ENCODE assay signal across 7 mouse cellular contexts in genomic region chr17:31636277-31636941, GRCm38 (mm10). TPM values are rescaled to one million over a fixed set of nuclear protein-coding genes. Genes with fewer than 3 reads are reported as not detected.
DNase-seq lines count a peak whose midpoint lies in the region; ATAC-seq and TF ChIP-seq lines count a peak whose summit lies in the region.

No protein-coding gene starts in this region.

- peak overlapping the region; percentile 45; the same call in 1 of the 2 replicates for H3K9ac ChIP-seq in lung, embryonic 15.5 days
- peak overlapping the region; percentile 57 for H3K9ac ChIP-seq in limb, embryonic 12.5 days (replicated peaks)

- no peak for TF ChIP-seq CTCF in small intestine, adult 2 months (IDR thresholded peaks at IDR 0.05; ENCODE audit: extremely low read depth, insufficient read length, insufficient replicate concordance, low read depth, low read length)

- WGBS in lung, embryonic 15.5 days, result 3% methylated on average over 45 of the region's 45 CpGs
- WGBS in forebrain, embryonic 10.5 days, result 4% methylated on average over 45 of the region's 45 CpGs
- 4% methylated on average over 45 of the region's 45 CpGs for WGBS in limb, embryonic 12.5 days
- 9% methylated on average over 45 of the region's 45 CpGs for WGBS in small intestine, adult 2 months

- peak; percentile 27; the same call in 1 of the 2 replicates for ATAC-seq in lung, embryonic 15.5 days (ENCODE audit: borderline replicate concordance, extremely low read depth, low FRiP score, low TSS enrichment)
- ATAC-seq in limb, embryonic 12.5 days (ENCODE audit: insufficient number of reproducible peaks, insufficient read depth, low FRiP score, low TSS enrichment, low read depth), result peak; percentile 35; the same call in 1 of the 2 replicates

- peak overlapping the region; percentile 51 for H3K4me3 ChIP-seq in lung, embryonic 15.5 days
- peak overlapping the region; percentile 63 for H3K4me3 ChIP-seq in forebrain, embryonic 10.5 days
- H3K4me3 ChIP-seq in limb, embryonic 12.5 days (replicated peaks), result peak overlapping the region; percentile 55
- H3K4me3 ChIP-seq in small intestine, adult 2 months (ENCODE audit: low read depth, low read length), result peak overlapping the region; percentile 59

- H3K4me2 ChIP-seq in lung, embryonic 15.5 days, result peak overlapping the region; percentile 99
- H3K4me2 ChIP-seq in limb, embryonic 12.5 days, result peak overlapping the region; percentile 96

- H3K27me3 ChIP-seq in lung, embryonic 15.5 days, result peaks cover 14% of the 10 kb centered on the region
- peaks cover 37% of the 10 kb centered on the region for H3K27me3 ChIP-seq in forebrain, embryonic 10.5 days (ENCODE audit: poor library complexity, severe bottlenecking)
- H3K27me3 ChIP-seq in limb, embryonic 12.5 days, result peaks cover 41% of the 10 kb centered on the region
- H3K27me3 ChIP-seq in small intestine, adult 2 months (ENCODE audit: control insufficient read depth, insufficient read depth, low read length), result peaks cover 11% of the 10 kb centered on the region

- H3K36me3 ChIP-seq in lung, embryonic 15.5 days, result no peaks in the 10 kb centered on the region
- H3K36me3 ChIP-seq in forebrain, embryonic 10.5 days (replicated peaks), result no peaks in the 10 kb centered on the region
- no peaks in the 10 kb centered on the region for H3K36me3 ChIP-seq in limb, embryonic 12.5 days
- no peaks in the 10 kb centered on the region for H3K36me3 ChIP-seq in small intestine, adult 2 months (ENCODE audit: control insufficient read depth, insufficient read depth, low read length)

- TF ChIP-seq POLR2A in small intestine, adult 2 months (IDR thresholded peaks at IDR 0.05; ENCODE audit: low read depth, low read length), result no peak

- peaks cover 24% of the 10 kb centered on the region for H3K4me1 ChIP-seq in lung, embryonic 15.5 days
- peaks cover 19% of the 10 kb centered on the region for H3K4me1 ChIP-seq in forebrain, embryonic 10.5 days
- H3K4me1 ChIP-seq in limb, embryonic 12.5 days (replicated peaks), result peaks cover 11% of the 10 kb centered on the region; the same call in 1 of the 2 replicates
- peaks cover 7% of the 10 kb centered on the region for H3K4me1 ChIP-seq in small intestine, adult 2 months (ENCODE audit: control insufficient read depth, insufficient read depth, insufficient read length, low read length)

- no peak for DNase-seq in lung, postnatal 36 days
- DNase-seq in forebrain, embryonic 10.5 days (ENCODE audit: extremely low spot score, low spot score), result peak; percentile 25
- no peak for DNase-seq in ovary, postnatal 36 days (ENCODE audit: low spot score)
- no peak for DNase-seq in c-Kit-positive CD71-positive TER-119-positive erythroid progenitor cells, embryonic 14.5 days (ENCODE audit: low spot score)

- H3K27ac ChIP-seq in lung, embryonic 15.5 days, result no peak overlapping the region
- H3K27ac ChIP-seq in forebrain, embryonic 10.5 days, result peak overlapping the region; percentile 66
- no peak overlapping the region for H3K27ac ChIP-seq in limb, embryonic 12.5 days
- no peak overlapping the region for H3K27ac ChIP-seq in small intestine, adult 2 months (ENCODE audit: insufficient read depth, low read depth, low read length)

- H3K9me3 ChIP-seq in lung, embryonic 15.5 days, result no peaks in the 10 kb centered on the region
- H3K9me3 ChIP-seq in forebrain, embryonic 10.5 days, result no peaks in the 10 kb centered on the region
- no peaks in the 10 kb centered on the region for H3K9me3 ChIP-seq in limb, embryonic 12.5 days

RNA-seq across cellular contexts. Expression of gene Cbs, which starts 0.6 kb away (rescaled TPM):
- polyA plus RNA-seq in lung, embryonic 15.5 days (2015; fragmentation: Nextera tagmentation; extraction: Ambion mirVana), result 3.2 and 3.6 TPM in 2 replicates
- polyA plus RNA-seq in forebrain, embryonic 10.5 days (2016; fragmentation: Nextera tagmentation; extraction: Ambion mirVana), result 2.1 and 2.3 TPM in 2 replicates
- 2.8 and 2.9 TPM in 2 replicates for polyA plus RNA-seq in limb, embryonic 12.5 days (2016; fragmentation: Nextera tagmentation; extraction: Ambion mirVana)
- 1.2 and 29.0 TPM in 2 replicates for polyA plus RNA-seq in small intestine, adult 2 months (2012; rRNA removed)

RNA-seq across cellular contexts. Expression of gene U2af1, which starts 22.3 kb away (rescaled TPM):
- polyA plus RNA-seq in lung, embryonic 15.5 days (2015; fragmentation: Nextera tagmentation; extraction: Ambion mirVana), result 332 and 360 TPM in 2 replicates
- 529 and 553 TPM in 2 replicates for polyA plus RNA-seq in forebrain, embryonic 10.5 days (2016; fragmentation: Nextera tagmentation; extraction: Ambion mirVana)
- polyA plus RNA-seq in limb, embryonic 12.5 days (2016; fragmentation: Nextera tagmentation; extraction: Ambion mirVana), result 411 and 432 TPM in 2 replicates
- 10.1 and 19.1 TPM in 2 replicates for polyA plus RNA-seq in small intestine, adult 2 months (2012; rRNA removed)

RNA-seq across cellular contexts. Expression of gene Cryaa, which starts 41.2 kb away (rescaled TPM):
- polyA plus RNA-seq in lung, embryonic 15.5 days (2015; fragmentation: Nextera tagmentation; extraction: Ambion mirVana), result not detected in 2 replicates
- polyA plus RNA-seq in forebrain, embryonic 10.5 days (2016; fragmentation: Nextera tagmentation; extraction: Ambion mirVana), result 0.16 TPM in 1 of 2 replicates, not detected in the other
- 0.33 TPM in 1 of 2 replicates, not detected in the other for polyA plus RNA-seq in limb, embryonic 12.5 days (2016; fragmentation: Nextera tagmentation; extraction: Ambion mirVana)
- not detected in 2 replicates for polyA plus RNA-seq in small intestine, adult 2 months (2012; rRNA removed)

Comparison
In these comparisons a context has a peak if more than half of its experiments do, and no peak if none do; other contexts are left out.
1. RNA of gene U2af1, which starts 22.3 kb away (polyA plus RNA-seq): 529 to 553 TPM in forebrain, embryonic 10.5 days, 411 to 432 TPM in limb, embryonic 12.5 days and 332 to 360 TPM in lung, embryonic 15.5 days; 10.1 to 19.1 TPM in small intestine, adult 2 months; every median in the first group is over 10 times any median in the second.
2. Peak in every context shown above with its lines, with median percentiles within 50 percentile points of each other: H3K4me3 ChIP-seq.